Comparison of ENCODE assay signal across 19 mouse cellular contexts in the genomic region with DNA sequence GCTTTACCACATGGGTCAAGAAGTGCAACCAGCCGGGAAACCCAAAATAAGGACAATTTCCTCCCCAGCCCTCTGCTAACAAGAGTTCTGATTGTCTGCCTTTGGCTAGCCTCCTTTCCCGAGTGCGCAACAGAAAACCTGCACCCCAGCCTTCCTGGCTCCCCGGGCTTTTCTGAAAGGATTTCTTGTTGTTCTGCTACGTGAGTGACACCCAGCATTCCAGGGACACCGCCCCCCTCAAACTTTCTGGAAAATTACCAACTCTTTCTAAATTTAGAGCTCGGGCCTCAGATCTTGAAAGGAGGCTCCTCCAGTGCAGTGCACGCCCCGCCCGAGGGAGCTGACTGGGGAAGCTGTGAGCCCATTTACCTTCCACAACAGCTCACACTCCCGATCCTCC. TPM values are rescaled to one million over a fixed set of nuclear protein-coding genes. Genes with fewer than 3 reads are reported as not detected.
DNase-seq lines count a peak whose midpoint lies in the region; ATAC-seq lines count a peak whose summit lies in the region.
"Had no signal": no experiment of that assay in that cellular context is flagged by ENCODE, and none has a peak within 500 bp of the region (broad histone marks: within the 10 kb centered on the region; RNA-seq: fewer than 3 reads in every experiment).

Gene C130032M10Rik (plus strand): TSS at position 334 of the 400 bp plus-strand sequence.

- H3K9ac ChIP-seq in heart, embryonic 16.5 days (ENCODE audit: low read length), result peak within 1 kb of the TSS; percentile 6; the same call in 1 of the 2 replicates
- H3K9ac ChIP-seq: neural tube, embryonic 15.5 days had no signal

- H3K4me2 ChIP-seq in heart, embryonic 16.5 days (ENCODE audit: low read depth, low read length), result peak within 1 kb of the TSS; percentile 51
- H3K4me2 ChIP-seq: neural tube, embryonic 15.5 days had no signal

- intact Hi-C loops in heart, postnatal 25 days (cut with DNase I), result no loop called here

- WGBS in heart, embryonic 16.5 days, result 28% methylated on average over 11 of the region's 11 CpGs

- peak; percentile 20 for DNase-seq in adrenal gland, postnatal 10 days
- no peak for DNase-seq in adrenal gland, adult 8-10 months
- DNase-seq in heart, postnatal 25 days (ENCODE audit: low spot score), result no peak
- DNase-seq in testis, postnatal 10 days (ENCODE audit: low spot score), result peak; percentile 39
- DNase-seq in testis, postnatal 14 days (ENCODE audit: low spot score), result no peak
- DNase-seq in layer of hippocampus, adult 9-11 months, result no peak
- DNase-seq: right cerebral cortex, adult 18-20 months; thymus, adult 2 months had no signal

- no peaks in the 10 kb centered on the region for H3K27me3 ChIP-seq in heart, embryonic 16.5 days (ENCODE audit: control insufficient read depth, insufficient read depth, low read length)
- H3K27me3 ChIP-seq: neural tube, embryonic 15.5 days had no signal

- peak within 1 kb of the TSS; percentile 17; the same call in 1 of the 2 replicates for H3K4me3 ChIP-seq in heart, embryonic 16.5 days (ENCODE audit: low read length)
- H3K4me3 ChIP-seq: neural tube, embryonic 15.5 days had no signal

- H3K36me3 ChIP-seq in heart, embryonic 16.5 days (ENCODE audit: control insufficient read depth, insufficient read depth), result peaks cover 9% of the 10 kb centered on the region; the same call in 1 of the 2 replicates
- H3K36me3 ChIP-seq: G1E had no signal

- peaks cover 5% of the 10 kb centered on the region for H3K4me1 ChIP-seq in heart, embryonic 16.5 days (ENCODE audit: control insufficient read depth, insufficient read depth, low read length)
- H3K4me1 ChIP-seq: neural tube, embryonic 15.5 days had no signal

- H3K27ac ChIP-seq in heart, embryonic 16.5 days (ENCODE audit: low read length), result no peak within 1 kb of the TSS; the same call in 1 of the 2 replicates
- H3K27ac ChIP-seq: kidney, postnatal 0 days; neural tube, embryonic 15.5 days had no signal

- ATAC-seq in heart, embryonic 16.5 days (replicated peaks; ENCODE audit: extremely low read depth, insufficient read depth, low FRiP score), result peak; percentile 53
- no peak for ATAC-seq in megakaryocyte progenitor cell, adult 5-6 weeks (replicated peaks; ENCODE audit: poor library complexity)

- peaks cover 14% of the 10 kb centered on the region for H3K9me3 ChIP-seq in heart, embryonic 16.5 days (replicated peaks; ENCODE audit: control insufficient read depth, low read length)

RNA-seq across cellular contexts. Expression of gene C130032M10Rik, which starts in this region (rescaled TPM):
- total RNA-seq in adrenal gland, postnatal 10 days (2021), result not detected
- under 1 TPM in 1 of 4 experiments, not detected in 3; 0.43 TPM for total RNA-seq in adrenal gland, adult 8-10 months (2022)
- 0.87 and 1.3 TPM in 2 replicates for polyA plus RNA-seq in heart, embryonic 16.5 days (2015; fragmentation: Nextera tagmentation; extraction: Ambion mirVana)
- total RNA-seq in heart, postnatal 25 days (2021), result not detected
- not detected in 2 replicates for total RNA-seq in megakaryocyte progenitor cell, adult 5-6 weeks (2015)
- total RNA-seq in megakaryocyte progenitor cell, adult 5-6 weeks (2017), result not detected in 2 replicates
- total RNA-seq: G1E; layer of hippocampus, postnatal 14 days; liver, adult 2 months; megakaryocyte, adult 5-6 weeks; monocyte, adult 5-6 weeks had no signal
- polyA plus RNA-seq: G1E; gonadal fat pad, adult 2 months; liver, adult 2 months; neural tube, embryonic 15.5 days; spleen, adult 2 months; thymus, adult 2 months had no signal

Comparison
In these comparisons a context has a peak if more than half of its experiments do, and no peak if none do; other contexts are left out.
1. Peak in DNase-seq in adrenal gland, postnatal 10 days; RNA of the gene not detected or under 1 TPM.